Mouse (Mus musculus): ENCODE data around the gene St3gal5.

GRCm38 (mm10) chr6:72076512-72076911, 20.9 kb upstream of the St3gal5 start:
- TF ChIP-seq POLR2A (IDR thresholded peaks at IDR 0.05; ENCODE audit: insufficient read depth, low read length) (no peak), EP300 (IDR thresholded peaks at IDR 0.05; ENCODE audit: insufficient read depth, low read depth, low read length) (no peak)
